Mouse (Mus musculus): Measurements from ENCODE around the gene Gm20696. TPM values are rescaled to one million over a fixed set of nuclear protein-coding genes. Genes with fewer than 3 reads are reported as not detected.

Gm20696 gene
- polyA plus RNA-seq, 1 experiment, result not detected

DNA sequence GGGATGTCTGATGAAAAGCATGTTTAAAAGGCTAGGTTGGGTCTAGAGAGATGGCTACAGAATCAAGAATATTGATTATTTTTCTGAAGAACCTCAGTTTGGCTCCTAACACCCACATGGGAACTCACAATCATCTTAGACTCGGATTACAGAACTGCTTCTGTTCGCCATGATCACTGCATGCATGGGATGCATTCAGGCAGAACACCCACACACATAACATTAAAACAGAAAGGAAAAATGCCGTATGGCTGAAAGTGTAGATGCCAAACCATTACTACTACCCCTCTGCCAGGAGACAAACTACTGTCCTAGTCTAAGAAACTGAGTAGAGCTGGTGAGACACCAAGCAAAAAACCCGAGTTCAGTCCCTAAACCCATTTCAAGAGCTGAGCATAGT is 336.4 kb downstream of the Gm20696 start:
- no peak overlapping the region for H3K27ac ChIP-seq (replicated peaks; ENCODE audit: low read depth, low read length)
- no peak overlapping the region for H3K4me3 ChIP-seq (ENCODE audit: insufficient read depth, low read depth, low read length)
- H3K4me1 ChIP-seq (ENCODE audit: control insufficient read depth, insufficient read depth, insufficient read length, low read length), result peaks cover 12% of the 10 kb centered on the region

DNA sequence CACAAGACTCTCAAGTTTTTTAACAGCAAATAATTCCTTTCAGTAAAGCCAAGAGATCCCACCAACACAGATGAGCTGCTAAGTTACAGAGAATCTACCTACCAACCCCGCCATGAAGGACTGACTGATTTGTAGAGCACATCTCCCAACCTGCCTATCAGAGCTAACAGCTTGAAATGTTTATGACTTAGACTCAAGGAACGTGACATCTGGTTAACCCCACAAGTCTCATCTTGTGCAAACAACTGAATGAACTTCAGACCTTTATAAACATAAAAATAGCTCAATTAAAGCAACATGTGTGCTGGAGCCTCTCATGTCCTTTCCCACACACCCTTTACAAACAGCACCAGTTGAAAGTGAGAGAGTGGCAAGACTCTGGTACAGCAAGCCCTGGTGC is 338.0 kb downstream of the Gm20696 start:
- H3K4me1 ChIP-seq (ENCODE audit: control insufficient read depth, insufficient read depth, insufficient read length, low read length), result peaks cover 10% of the 10 kb centered on the region
- no peak overlapping the region for H3K27ac ChIP-seq (replicated peaks; ENCODE audit: low read depth, low read length)
- H3K4me3 ChIP-seq (ENCODE audit: insufficient read depth, low read depth, low read length), result no peak overlapping the region

DNA sequence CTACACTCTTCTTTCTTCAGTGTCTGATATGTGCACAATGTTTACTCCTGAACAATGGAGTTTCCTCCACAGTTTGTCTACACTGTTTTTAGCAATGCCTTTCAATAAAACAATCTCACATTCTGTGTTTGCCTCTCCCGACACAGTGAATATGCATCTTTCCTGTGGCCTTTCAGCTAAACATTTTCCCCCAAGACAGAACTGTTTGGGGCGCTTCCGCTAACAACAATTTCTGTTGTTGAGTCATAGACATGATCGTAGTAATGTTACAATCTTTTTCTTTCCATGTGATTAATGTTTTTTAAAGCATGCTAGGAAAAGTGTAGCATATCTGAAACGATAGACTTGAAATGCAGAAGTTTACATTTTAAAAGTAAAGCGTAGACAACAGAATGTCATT is 338.5 kb downstream of the Gm20696 start:
- no peak overlapping the region for H3K4me3 ChIP-seq (ENCODE audit: insufficient read depth, low read depth, low read length)
- H3K4me1 ChIP-seq (ENCODE audit: control insufficient read depth, insufficient read depth, insufficient read length, low read length), result peaks cover 9% of the 10 kb centered on the region
- no peak overlapping the region for H3K27ac ChIP-seq (replicated peaks; ENCODE audit: low read depth, low read length)

DNA sequence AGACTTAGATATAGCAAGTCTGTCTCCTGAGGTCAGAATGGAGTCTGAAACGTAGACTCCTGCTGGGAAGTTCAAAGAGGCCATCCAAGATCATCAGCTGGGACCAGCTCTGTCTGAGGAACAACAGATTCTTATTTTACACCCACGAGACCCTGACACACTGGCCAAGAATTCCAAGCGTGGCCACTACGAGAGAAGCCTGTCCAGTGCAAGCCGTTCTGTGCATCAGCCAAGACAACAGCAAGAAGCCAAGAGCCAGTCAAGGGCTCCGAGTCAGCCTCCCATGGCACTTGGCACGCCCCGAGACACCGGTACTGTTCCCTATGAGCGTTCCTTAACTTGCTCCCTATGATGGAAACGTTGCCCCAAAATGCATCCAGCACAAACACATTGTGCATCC is 338.9 kb downstream of the Gm20696 start:
- Histone ChIP-seq H3K4me1 (ENCODE audit: control insufficient read depth, insufficient read depth, insufficient read length, low read length) (peaks cover 9% of the 10 kb centered on the region), H3K4me3 (ENCODE audit: insufficient read depth, low read depth, low read length) (no peak overlapping the region), H3K27ac (replicated peaks; ENCODE audit: low read depth, low read length) (no peak overlapping the region)

DNA sequence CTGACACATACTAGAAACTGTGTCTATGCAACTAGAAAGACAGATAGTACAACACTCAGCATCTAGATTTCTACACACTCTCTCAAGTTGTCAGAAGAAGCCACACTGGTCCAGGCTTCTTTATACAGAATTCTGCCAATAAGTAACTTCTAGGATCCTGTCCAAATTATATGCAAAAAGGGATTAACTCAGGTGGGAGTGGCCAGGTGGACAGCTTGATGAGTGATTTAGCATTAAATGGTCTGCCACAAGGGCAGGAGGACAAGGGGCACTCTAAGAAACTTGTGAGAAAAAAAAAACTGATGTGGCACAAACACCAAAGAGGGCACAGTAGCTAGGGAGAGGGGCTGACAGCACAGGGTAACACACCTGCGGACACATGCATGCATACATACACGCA is 340.7 kb downstream of the Gm20696 start:
- Histone ChIP-seq H3K4me1 (ENCODE audit: control insufficient read depth, insufficient read depth, insufficient read length, low read length) (peaks cover 3% of the 10 kb centered on the region), H3K27ac (replicated peaks; ENCODE audit: low read depth, low read length) (no peak overlapping the region), H3K4me3 (ENCODE audit: insufficient read depth, low read depth, low read length) (no peak overlapping the region)

DNA sequence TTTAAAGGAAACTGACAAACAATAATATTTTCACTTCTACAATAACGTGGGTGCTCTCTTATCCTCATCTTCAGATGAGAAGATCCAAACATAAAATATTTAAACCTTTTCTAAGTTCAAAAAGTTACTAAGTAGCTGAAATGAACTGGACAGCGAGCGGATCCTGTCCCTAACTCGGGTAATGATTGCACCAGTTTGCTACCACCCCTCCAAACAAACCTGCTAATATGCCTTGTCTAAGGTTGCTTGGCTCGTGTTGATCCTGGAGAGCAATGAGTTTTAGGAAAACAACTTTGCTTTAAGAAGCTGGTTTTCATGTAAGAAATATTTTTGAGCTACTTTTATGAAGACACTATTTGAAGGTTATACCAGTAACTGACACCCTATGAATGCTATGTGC is 341.1 kb downstream of the Gm20696 start:
- H3K4me3 ChIP-seq (ENCODE audit: insufficient read depth, low read depth, low read length), result no peak overlapping the region
- H3K27ac ChIP-seq (replicated peaks; ENCODE audit: low read depth, low read length), result no peak overlapping the region
- H3K4me1 ChIP-seq (ENCODE audit: control insufficient read depth, insufficient read depth, insufficient read length, low read length), result peaks cover 2% of the 10 kb centered on the region

DNA sequence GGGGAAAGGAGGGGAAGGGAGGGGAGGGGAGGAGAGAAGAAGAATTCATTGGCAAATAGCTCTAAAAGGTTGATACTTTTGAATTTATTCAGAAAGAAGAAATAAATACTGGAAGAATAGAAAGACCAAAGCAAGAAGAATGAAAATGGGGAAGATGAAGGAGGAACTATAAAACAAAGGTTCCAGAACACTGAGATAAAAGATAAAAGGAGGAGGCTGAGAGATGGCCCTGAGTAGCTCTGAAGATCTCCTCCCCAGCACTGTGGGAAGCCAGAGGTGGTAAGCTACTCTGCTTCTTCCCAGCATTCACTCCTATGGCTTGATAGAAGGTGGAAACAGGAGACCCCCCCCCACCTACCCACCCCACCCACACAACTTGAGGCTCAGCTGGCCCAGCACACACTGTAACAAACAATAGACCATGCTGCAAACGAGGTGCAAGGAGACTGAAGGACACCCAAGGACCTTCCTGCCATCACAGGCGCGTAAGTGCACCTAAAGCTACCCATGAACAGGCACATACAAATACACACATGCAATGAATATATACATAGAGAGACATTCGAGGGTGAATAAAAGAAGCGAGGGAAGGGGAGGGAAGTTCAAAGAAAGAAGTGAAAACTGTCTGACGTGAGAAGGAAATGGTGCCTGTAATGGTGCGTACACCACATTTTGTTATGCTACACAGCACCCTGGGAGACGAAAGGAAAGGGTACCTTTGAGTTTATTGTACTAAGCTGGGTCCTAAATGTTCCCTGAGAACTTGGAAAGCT is 344.3 kb downstream of the Gm20696 start:
- Histone ChIP-seq H3K4me1 (ENCODE audit: control insufficient read depth, insufficient read depth, insufficient read length, low read length) (peaks cover 2% of the 10 kb centered on the region), H3K4me3 (ENCODE audit: insufficient read depth, low read depth, low read length) (no peak overlapping the region), H3K27ac (replicated peaks; ENCODE audit: low read depth, low read length) (no peak overlapping the region)

DNA sequence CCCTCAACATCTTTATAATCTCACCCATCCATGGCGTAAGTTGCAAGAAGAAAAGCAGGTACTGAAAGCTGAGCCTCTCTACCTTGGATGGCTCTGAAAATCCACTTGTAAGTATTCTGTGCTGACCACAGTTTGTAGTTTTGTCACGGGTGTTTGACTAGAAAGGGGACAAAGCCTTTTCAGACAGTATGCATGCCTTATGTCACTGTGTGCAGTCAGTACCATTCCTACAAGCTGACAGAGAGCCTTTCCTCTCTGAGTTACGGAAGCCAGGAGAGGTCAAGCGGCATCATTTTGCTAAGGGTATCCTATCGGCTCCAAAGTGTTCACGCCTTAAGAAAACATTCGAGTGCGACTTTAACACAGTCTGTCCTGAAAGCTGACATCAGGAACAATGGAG is 346.2 kb downstream of the Gm20696 start:
- H3K27ac ChIP-seq (replicated peaks; ENCODE audit: low read depth, low read length), result no peak overlapping the region
- H3K4me1 ChIP-seq (ENCODE audit: control insufficient read depth, insufficient read depth, insufficient read length, low read length), result peaks cover 4% of the 10 kb centered on the region
- H3K4me3 ChIP-seq (ENCODE audit: insufficient read depth, low read depth, low read length), result no peak overlapping the region

DNA sequence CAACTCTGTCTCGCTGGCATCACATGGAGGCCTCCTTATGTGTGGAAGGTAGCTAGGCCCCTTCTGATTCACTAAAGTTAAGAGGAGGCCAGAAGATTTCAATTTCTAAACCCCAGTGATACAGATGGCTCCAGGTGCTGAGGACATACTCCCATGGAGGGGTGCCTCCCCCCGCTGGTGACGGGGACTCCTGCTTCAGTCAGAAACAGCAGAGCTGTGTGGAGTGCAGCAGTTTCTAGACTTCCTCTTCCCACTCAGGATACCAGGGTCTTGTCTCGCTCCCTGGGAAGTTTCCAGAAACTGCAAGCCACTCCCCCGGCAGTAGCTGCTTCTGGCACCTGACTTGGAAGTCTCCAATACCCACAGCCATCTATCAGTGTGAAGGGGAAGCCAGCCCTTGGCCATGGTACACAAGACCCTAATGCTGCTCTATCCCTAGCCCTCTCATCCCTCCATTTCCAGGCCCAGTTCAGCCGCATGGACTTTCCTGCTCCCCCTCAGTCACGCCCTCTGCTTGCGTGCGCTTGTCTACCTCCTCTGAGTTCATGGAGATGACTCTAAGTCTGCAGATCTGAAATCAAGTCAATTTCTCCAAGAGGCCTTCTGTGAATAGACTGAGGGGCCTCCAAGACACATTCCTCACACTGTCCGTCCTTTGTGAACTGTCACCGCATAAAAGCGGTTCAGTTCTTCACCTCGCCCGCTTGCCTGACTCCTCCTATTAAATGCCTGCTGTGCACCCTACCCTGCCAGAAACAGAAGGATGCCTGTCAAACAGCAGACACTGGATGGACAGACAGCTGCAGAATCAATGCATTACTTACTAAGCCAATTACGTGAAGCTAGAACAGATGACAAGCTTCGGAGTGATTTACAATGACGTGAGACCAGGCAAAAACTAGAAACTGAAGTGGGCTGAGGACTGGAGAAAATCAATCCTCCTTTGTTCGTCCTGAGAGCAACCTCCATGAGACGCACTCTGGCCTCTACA is 346.9 kb downstream of the Gm20696 start:
- H3K27ac ChIP-seq (replicated peaks; ENCODE audit: low read depth, low read length), result no peak overlapping the region
- H3K4me1 ChIP-seq (ENCODE audit: control insufficient read depth, insufficient read depth, insufficient read length, low read length), result peaks cover 4% of the 10 kb centered on the region
- no peak overlapping the region for H3K4me3 ChIP-seq (ENCODE audit: insufficient read depth, low read depth, low read length)

DNA sequence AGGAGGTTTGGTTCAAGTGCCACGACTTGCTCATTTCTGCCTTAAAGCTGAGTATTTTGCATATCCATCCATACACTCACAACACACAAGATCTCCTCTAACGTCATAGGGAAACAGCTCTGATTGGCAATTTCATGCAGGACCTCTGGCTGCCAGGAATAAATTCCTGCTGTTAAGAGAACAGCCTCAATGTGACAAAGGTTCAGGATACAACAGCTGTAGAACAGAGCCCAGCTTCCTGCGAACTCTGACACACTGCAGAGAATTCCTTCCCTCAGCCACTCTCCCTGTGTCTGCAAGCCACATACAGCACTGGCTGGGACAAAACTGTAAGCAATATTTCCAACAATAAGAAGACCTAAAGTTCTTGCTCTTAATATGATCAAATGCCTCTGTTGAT is 351.9 kb downstream of the Gm20696 start:
- H3K4me3 ChIP-seq (ENCODE audit: insufficient read depth, low read depth, low read length), result no peak overlapping the region
- no peak overlapping the region for H3K27ac ChIP-seq (replicated peaks; ENCODE audit: low read depth, low read length)
- peaks cover 4% of the 10 kb centered on the region for H3K4me1 ChIP-seq (ENCODE audit: control insufficient read depth, insufficient read depth, insufficient read length, low read length)

DNA sequence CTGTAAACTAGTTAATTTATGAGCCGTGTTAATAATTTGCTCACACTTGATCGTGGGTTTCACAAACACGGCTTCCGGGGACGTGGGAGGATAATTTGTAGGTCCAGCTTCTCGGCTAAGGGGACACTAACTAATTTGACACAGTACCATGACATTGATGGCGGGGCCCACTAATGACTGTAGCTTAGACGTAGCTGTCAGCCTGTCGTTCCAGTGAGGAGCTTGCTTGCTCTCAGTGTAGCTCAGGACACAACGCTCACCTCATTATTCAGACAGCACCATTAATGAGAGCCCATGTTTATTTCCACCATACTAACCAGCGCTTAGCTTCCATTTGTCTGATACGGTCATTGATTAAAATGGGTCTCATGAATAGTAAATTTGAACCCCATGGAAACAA is 356.1 kb downstream of the Gm20696 start:
- H3K27ac ChIP-seq (replicated peaks; ENCODE audit: low read depth, low read length), result no peak overlapping the region
- H3K4me1 ChIP-seq (ENCODE audit: control insufficient read depth, insufficient read depth, insufficient read length, low read length), result no peaks in the 10 kb centered on the region
- no peak overlapping the region for H3K4me3 ChIP-seq (ENCODE audit: insufficient read depth, low read depth, low read length)

DNA sequence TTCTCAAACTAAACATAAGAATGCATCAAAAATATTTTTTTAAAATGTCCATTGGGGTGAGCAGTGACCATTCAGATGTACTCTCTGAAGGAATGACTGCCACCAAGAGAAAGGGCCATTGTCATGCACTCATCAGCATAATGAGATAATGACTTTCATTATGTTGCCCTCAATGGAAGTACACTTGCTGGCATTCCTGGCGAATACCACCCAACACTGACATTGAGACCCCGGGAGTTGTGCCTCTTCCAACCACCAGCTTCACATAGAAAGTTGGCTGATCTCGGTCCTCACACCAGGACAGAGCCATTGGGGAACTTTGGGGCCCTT is 356.5 kb downstream of the Gm20696 start:
- H3K4me1 ChIP-seq (ENCODE audit: control insufficient read depth, insufficient read depth, insufficient read length, low read length), result no peaks in the 10 kb centered on the region
- H3K4me3 ChIP-seq (ENCODE audit: insufficient read depth, low read depth, low read length), result no peak overlapping the region
- no peak overlapping the region for H3K27ac ChIP-seq (replicated peaks; ENCODE audit: low read depth, low read length)

DNA sequence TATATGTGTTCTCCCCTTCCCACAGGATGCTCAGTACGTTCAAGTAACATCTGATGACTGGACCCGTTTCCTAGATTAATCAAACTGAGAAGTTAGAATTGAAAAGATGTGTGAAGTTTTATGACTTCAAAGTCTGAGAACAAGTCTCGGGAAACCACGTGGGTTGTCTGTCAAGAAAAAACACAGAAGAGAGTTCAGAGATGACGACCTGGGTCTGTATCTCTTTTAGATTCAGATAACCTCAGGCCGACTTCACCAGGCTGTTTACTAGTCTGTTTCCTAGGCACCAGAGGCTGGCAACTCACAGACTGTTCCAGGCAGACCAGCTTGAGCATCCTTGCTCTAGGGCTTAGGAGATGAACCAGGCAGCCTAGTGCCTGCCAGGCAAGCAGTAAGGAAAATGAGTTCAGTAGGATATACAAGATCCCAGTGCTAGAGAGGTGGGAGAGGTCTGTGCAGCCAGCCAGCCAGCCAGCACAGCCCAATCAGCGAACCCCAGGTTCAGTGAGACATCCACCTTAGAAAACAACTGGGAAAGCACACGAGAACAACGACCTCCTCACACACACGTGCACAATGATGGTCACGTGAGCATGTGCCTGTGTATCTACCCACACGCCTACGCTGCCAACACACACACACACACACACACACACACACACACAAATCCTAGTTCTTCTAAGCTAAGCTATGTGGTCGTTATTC is 357.0 kb downstream of the Gm20696 start:
- H3K4me3 ChIP-seq (ENCODE audit: insufficient read depth, low read depth, low read length), result no peak overlapping the region
- no peaks in the 10 kb centered on the region for H3K4me1 ChIP-seq (ENCODE audit: control insufficient read depth, insufficient read depth, insufficient read length, low read length)
- H3K27ac ChIP-seq (replicated peaks; ENCODE audit: low read depth, low read length), result no peak overlapping the region

DNA sequence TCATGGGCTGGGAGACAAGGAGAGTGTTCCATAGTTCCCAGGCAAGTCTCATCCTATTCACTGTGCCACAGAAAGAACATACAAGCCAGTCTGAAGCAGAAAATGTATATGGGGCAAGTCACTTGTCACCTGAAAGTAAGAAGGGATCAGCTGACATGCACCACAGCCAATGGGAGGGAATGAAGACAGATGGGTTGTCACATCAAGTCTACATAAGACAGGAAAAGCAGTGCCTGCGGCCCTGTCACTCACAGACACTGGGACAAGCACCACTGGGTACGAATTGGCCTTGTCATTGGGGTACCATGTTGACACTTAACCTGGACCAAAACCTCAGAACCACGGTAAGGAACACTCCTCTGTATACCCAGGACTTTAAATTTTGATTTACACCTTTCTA is 360.8 kb downstream of the Gm20696 start:
- Histone ChIP-seq H3K27ac (replicated peaks; ENCODE audit: low read depth, low read length) (no peak overlapping the region), H3K4me3 (ENCODE audit: insufficient read depth, low read depth, low read length) (no peak overlapping the region), H3K4me1 (ENCODE audit: control insufficient read depth, insufficient read depth, insufficient read length, low read length) (peaks cover 8% of the 10 kb centered on the region; the same call in 1 of the 2 replicates)

DNA sequence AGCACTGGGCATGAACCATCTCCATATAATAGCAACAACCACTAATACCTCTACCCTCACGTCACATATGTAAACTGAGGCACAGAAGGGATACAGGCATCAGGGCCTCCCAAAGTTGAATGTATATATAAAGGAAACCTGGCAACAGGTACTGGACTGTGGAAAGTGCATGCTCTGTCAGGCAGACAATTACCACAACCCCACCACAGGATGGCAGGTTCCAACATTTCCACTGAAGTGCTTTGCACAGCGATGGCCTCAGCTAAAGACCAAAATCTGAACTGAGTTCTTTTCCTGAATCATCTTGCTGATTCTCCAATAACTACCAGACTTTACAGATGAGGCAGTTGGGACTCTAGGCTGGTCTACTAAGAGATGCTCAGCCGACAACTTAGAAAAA is 361.4 kb downstream of the Gm20696 start:
- Histone ChIP-seq H3K4me1 (ENCODE audit: control insufficient read depth, insufficient read depth, insufficient read length, low read length) (peaks cover 8% of the 10 kb centered on the region; the same call in 1 of the 2 replicates), H3K27ac (replicated peaks; ENCODE audit: low read depth, low read length) (no peak overlapping the region), H3K4me3 (ENCODE audit: insufficient read depth, low read depth, low read length) (no peak overlapping the region)

All from brown adipose tissue, adult 24 weeks (tissue).